Mouse (Mus musculus): Measurements from ENCODE around the gene Fkbp8. TPM values are rescaled to one million over a fixed set of nuclear protein-coding genes. Genes with fewer than 3 reads are reported as not detected.

The Fkbp8 gene
- polyA plus RNA-seq, 1 experiment from 2014 or later = 425 TPM

- H3K36me3 ChIP-seq (ENCODE audit: control insufficient read depth, insufficient read depth, low read length) = no peaks in the 10 kb centered on the region
- ATAC-seq = no peak
- H3K4me1 ChIP-seq (ENCODE audit: control insufficient read depth, insufficient read depth, low read length) = peaks cover 46% of the 10 kb centered on the region
- no peak overlapping the region for H3K4me2 ChIP-seq (ENCODE audit: low read length)
- 6% methylated on average over 10 of the region's 10 CpGs for WGBS
- peaks cover 65% of the 10 kb centered on the region for H3K27me3 ChIP-seq (ENCODE audit: control insufficient read depth, insufficient read depth, low read depth, low read length)
- no peak overlapping the region for H3K4me3 ChIP-seq (ENCODE audit: low read depth, low read length)
- no peak overlapping the region for H3K27ac ChIP-seq (ENCODE audit: low read length)
- H3K9ac ChIP-seq (ENCODE audit: low read depth, low read length) = no peak overlapping the region
- H3K9me3 ChIP-seq (replicated peaks; ENCODE audit: control insufficient read depth, low read length, poor library complexity, severe bottlenecking) = no peaks in the 10 kb centered on the region
These were observed 37.3 kb upstream of the Fkbp8 start for GRCm38 (mm10) chr8:70490061-70490879.

GRCm38 (mm10) chr8:70490880-70491495 is 36.5 kb upstream of the Fkbp8 start:
- H3K4me2 ChIP-seq (ENCODE audit: low read length) = no peak overlapping the region
- 2% methylated on average over 20 of the region's 20 CpGs for WGBS
- no peak overlapping the region for H3K9ac ChIP-seq (ENCODE audit: low read depth, low read length)
- no peak overlapping the region for H3K4me3 ChIP-seq (ENCODE audit: low read depth, low read length)
- ATAC-seq = no peak
- H3K27ac ChIP-seq (ENCODE audit: low read length) = no peak overlapping the region
- no peaks in the 10 kb centered on the region for H3K9me3 ChIP-seq (replicated peaks; ENCODE audit: control insufficient read depth, low read length, poor library complexity, severe bottlenecking)
- no peaks in the 10 kb centered on the region for H3K36me3 ChIP-seq (ENCODE audit: control insufficient read depth, insufficient read depth, low read length)
- H3K27me3 ChIP-seq (ENCODE audit: control insufficient read depth, insufficient read depth, low read depth, low read length) = peaks cover 64% of the 10 kb centered on the region
- H3K4me1 ChIP-seq (ENCODE audit: control insufficient read depth, insufficient read depth, low read length) = peaks cover 46% of the 10 kb centered on the region

GRCm38 (mm10) chr8:70492664-70493640 is 34.6 kb upstream of the Fkbp8 start, which contains the start of gene Crlf1:
Gene Crlf1 (plus strand): TSS chr8:70493158.
- H3K9me3 ChIP-seq (replicated peaks; ENCODE audit: control insufficient read depth, low read length, poor library complexity, severe bottlenecking) = no peaks in the 10 kb centered on the region
- no peak within 1 kb of the TSS for H3K27ac ChIP-seq (ENCODE audit: low read length)
- peak within 1 kb of the TSS; percentile 62 for H3K4me2 ChIP-seq (ENCODE audit: low read length)
- under 1% methylated on average over 71 of the region's 93 CpGs for WGBS
- ATAC-seq = peak; percentile 46; the same call in 1 of the 2 replicates
- H3K4me1 ChIP-seq (ENCODE audit: control insufficient read depth, insufficient read depth, low read length) = peaks cover 35% of the 10 kb centered on the region
- no peaks in the 10 kb centered on the region for H3K36me3 ChIP-seq (ENCODE audit: control insufficient read depth, insufficient read depth, low read length)
- H3K4me3 ChIP-seq (ENCODE audit: low read depth, low read length) = peak within 1 kb of the TSS; percentile 38
- H3K27me3 ChIP-seq (ENCODE audit: control insufficient read depth, insufficient read depth, low read depth, low read length) = peaks cover 79% of the 10 kb centered on the region
- H3K9ac ChIP-seq (ENCODE audit: low read depth, low read length) = peak within 1 kb of the TSS; percentile 58

DNA sequence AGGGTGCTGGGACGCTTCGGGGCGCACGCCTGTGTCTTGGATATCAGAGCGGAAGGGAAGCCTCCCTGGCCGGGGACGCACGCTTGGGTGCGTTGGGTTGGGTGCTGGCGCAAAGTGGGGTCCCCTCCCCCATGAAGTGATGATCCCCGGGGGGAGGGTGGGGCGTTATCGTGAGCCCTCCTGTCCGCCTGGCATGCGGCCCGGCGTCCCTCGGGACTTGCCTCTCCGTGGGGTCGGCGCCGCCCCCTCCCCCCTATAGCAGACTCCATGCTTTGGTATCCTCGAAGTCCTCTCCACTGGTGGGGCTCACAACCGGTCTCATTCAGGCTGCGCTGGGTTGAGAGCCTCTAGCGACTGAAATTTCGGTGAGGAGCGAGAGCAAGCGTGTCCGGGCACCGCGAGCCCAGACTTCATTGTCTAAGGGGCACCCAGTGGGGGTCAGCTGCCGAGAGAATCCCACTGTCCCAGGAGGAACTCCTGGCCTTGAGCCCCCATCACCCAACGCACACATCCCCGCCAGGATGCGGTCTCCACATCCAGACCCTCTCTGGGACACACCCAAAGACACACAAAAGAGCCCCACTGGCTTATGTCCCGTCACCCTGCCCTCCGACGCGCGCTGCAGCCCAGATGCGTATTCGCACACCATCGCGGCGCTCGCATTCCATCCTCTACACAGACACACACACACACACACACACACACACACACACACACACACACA is 33.7 kb upstream of the Fkbp8 start:
- Histone ChIP-seq H3K9ac (ENCODE audit: low read depth, low read length) (no peak overlapping the region; the same call in 1 of the 2 replicates), H3K27me3 (ENCODE audit: control insufficient read depth, insufficient read depth, low read depth, low read length) (peaks cover 87% of the 10 kb centered on the region), H3K27ac (ENCODE audit: low read length) (no peak overlapping the region), H3K9me3 (replicated peaks; ENCODE audit: control insufficient read depth, low read length, poor library complexity, severe bottlenecking) (no peaks in the 10 kb centered on the region), H3K36me3 (ENCODE audit: control insufficient read depth, insufficient read depth, low read length) (no peaks in the 10 kb centered on the region), H3K4me2 (ENCODE audit: low read length) (peak overlapping the region; percentile 62), H3K4me1 (ENCODE audit: control insufficient read depth, insufficient read depth, low read length) (peaks cover 26% of the 10 kb centered on the region), H3K4me3 (ENCODE audit: low read depth, low read length) (peak overlapping the region; percentile 38)
- no peak for ATAC-seq
- WGBS = 2% methylated on average over 45 of the region's 47 CpGs

- H3K27ac ChIP-seq (ENCODE audit: low read length) = no peak overlapping the region
- peaks cover 86% of the 10 kb centered on the region for H3K27me3 ChIP-seq (ENCODE audit: control insufficient read depth, insufficient read depth, low read depth, low read length)
- H3K9ac ChIP-seq (ENCODE audit: low read depth, low read length) = no peak overlapping the region
- H3K9me3 ChIP-seq (replicated peaks; ENCODE audit: control insufficient read depth, low read length, poor library complexity, severe bottlenecking) = no peaks in the 10 kb centered on the region
- WGBS = 4% methylated on average over 28 of the region's 28 CpGs
- no peak for ATAC-seq
- peaks cover 22% of the 10 kb centered on the region for H3K4me1 ChIP-seq (ENCODE audit: control insufficient read depth, insufficient read depth, low read length)
- no peak overlapping the region; the same call in 1 of the 2 replicates for H3K4me3 ChIP-seq (ENCODE audit: low read depth, low read length)
- H3K4me2 ChIP-seq (ENCODE audit: low read length) = peak overlapping the region; percentile 62; the same call in 1 of the 2 replicates
- H3K36me3 ChIP-seq (ENCODE audit: control insufficient read depth, insufficient read depth, low read length) = no peaks in the 10 kb centered on the region
These were observed 33.0 kb upstream of the Fkbp8 start for GRCm38 (mm10) chr8:70494416-70494945.

- no peak overlapping the region; the same call in 1 of the 2 replicates for H3K9ac ChIP-seq (ENCODE audit: low read depth, low read length)
- 0 out of 2 replicates have a peak, but pooled peaks have one; percentile 12 for ATAC-seq
- no peak overlapping the region for H3K4me3 ChIP-seq (ENCODE audit: low read depth, low read length)
- peaks cover 20% of the 10 kb centered on the region for H3K4me1 ChIP-seq (ENCODE audit: control insufficient read depth, insufficient read depth, low read length)
- WGBS = 0% methylated on average over 21 of the region's 21 CpGs
- H3K27ac ChIP-seq (ENCODE audit: low read length) = no peak overlapping the region
- H3K9me3 ChIP-seq (replicated peaks; ENCODE audit: control insufficient read depth, low read length, poor library complexity, severe bottlenecking) = no peaks in the 10 kb centered on the region
- peaks cover 87% of the 10 kb centered on the region for H3K27me3 ChIP-seq (ENCODE audit: control insufficient read depth, insufficient read depth, low read depth, low read length)
- no peaks in the 10 kb centered on the region for H3K36me3 ChIP-seq (ENCODE audit: control insufficient read depth, insufficient read depth, low read length)
- no peak overlapping the region for H3K4me2 ChIP-seq (ENCODE audit: low read length)
These were observed 32.3 kb upstream of the Fkbp8 start for GRCm38 (mm10) chr8:70495001-70495770.

DNA sequence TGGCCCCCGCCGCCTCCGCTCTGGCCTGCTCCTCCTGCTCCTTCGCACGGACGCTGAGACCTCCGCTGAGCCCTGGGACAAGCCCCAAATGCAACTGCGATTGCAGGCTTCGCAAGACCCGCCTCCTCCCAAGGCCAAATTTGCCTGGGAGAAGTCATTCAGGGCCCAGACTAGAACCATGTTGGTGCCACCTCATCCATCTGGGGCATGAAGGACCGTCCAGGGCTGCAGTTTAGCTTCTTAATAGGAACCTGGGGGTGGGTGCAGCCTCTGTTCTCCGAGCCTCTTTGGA is 31.8 kb upstream of the Fkbp8 start:
- no peaks in the 10 kb centered on the region for H3K36me3 ChIP-seq (ENCODE audit: control insufficient read depth, insufficient read depth, low read length)
- no peak overlapping the region; the same call in 1 of the 2 replicates for H3K9ac ChIP-seq (ENCODE audit: low read depth, low read length)
- H3K4me3 ChIP-seq (ENCODE audit: low read depth, low read length) = no peak overlapping the region
- ATAC-seq = no peak
- 4% methylated on average over 12 of the region's 12 CpGs for WGBS
- peaks cover 87% of the 10 kb centered on the region for H3K27me3 ChIP-seq (ENCODE audit: control insufficient read depth, insufficient read depth, low read depth, low read length)
- H3K4me2 ChIP-seq (ENCODE audit: low read length) = no peak overlapping the region
- no peak overlapping the region for H3K27ac ChIP-seq (ENCODE audit: low read length)
- H3K4me1 ChIP-seq (ENCODE audit: control insufficient read depth, insufficient read depth, low read length) = peaks cover 20% of the 10 kb centered on the region
- H3K9me3 ChIP-seq (replicated peaks; ENCODE audit: control insufficient read depth, low read length, poor library complexity, severe bottlenecking) = no peaks in the 10 kb centered on the region
